Mouse (Mus musculus): ENCODE measurements around the gene Fignl2. TPM values are rescaled to one million over a fixed set of nuclear protein-coding genes. Genes with fewer than 3 reads are reported as not detected.
A peak's percentile ranks its signal among the peaks of the same experiment; 100 is the strongest.

Gene Fignl2
- polyA plus RNA-seq, 1 experiment from 2014 or later = 0.12 TPM

- Histone ChIP-seq H3K9ac (ENCODE audit: low read length) (peak overlapping the region; percentile 46; the same call in 1 of the 2 replicates), H3K27ac (ENCODE audit: low read length) (no peak overlapping the region), H3K27me3 (ENCODE audit: control insufficient read depth, insufficient read depth, low read length) (peaks cover 18% of the 10 kb centered on the region), H3K36me3 (ENCODE audit: control insufficient read depth, insufficient read depth) (no peaks in the 10 kb centered on the region), H3K4me3 (ENCODE audit: low read length) (peak overlapping the region; percentile 35), H3K4me1 (ENCODE audit: control insufficient read depth, insufficient read depth, low read length) (peaks cover 8% of the 10 kb centered on the region), H3K9me3 (replicated peaks; ENCODE audit: control insufficient read depth, low read length) (no peaks in the 10 kb centered on the region), H3K4me2 (ENCODE audit: low read depth, low read length) (peak overlapping the region; percentile 62)
- no peak for ATAC-seq (replicated peaks; ENCODE audit: extremely low read depth, insufficient read depth, low FRiP score)
- WGBS = 6% methylated on average over 27 of the region's 28 CpGs
Measured at GRCm38 (mm10) chr15:101097985-101098651, 19.8 kb upstream of the Fignl2 start.

- no peaks in the 10 kb centered on the region for H3K36me3 ChIP-seq (ENCODE audit: control insufficient read depth, insufficient read depth)
- peaks cover 8% of the 10 kb centered on the region for H3K4me1 ChIP-seq (ENCODE audit: control insufficient read depth, insufficient read depth, low read length)
- peaks cover 18% of the 10 kb centered on the region for H3K27me3 ChIP-seq (ENCODE audit: control insufficient read depth, insufficient read depth, low read length)
- no peak overlapping the region for H3K9ac ChIP-seq (ENCODE audit: low read length)
- no peak for ATAC-seq (replicated peaks; ENCODE audit: extremely low read depth, insufficient read depth, low FRiP score)
- 84% methylated on average over 3 of the region's 3 CpGs for WGBS
- no peak overlapping the region for H3K27ac ChIP-seq (ENCODE audit: low read length)
- no peak overlapping the region for H3K4me2 ChIP-seq (ENCODE audit: low read depth, low read length)
- no peaks in the 10 kb centered on the region for H3K9me3 ChIP-seq (replicated peaks; ENCODE audit: control insufficient read depth, low read length)
- H3K4me3 ChIP-seq (ENCODE audit: low read length) = no peak overlapping the region
Measured at GRCm38 (mm10) chr15:101095392-101095791, 17.0 kb upstream of the Fignl2 start.

- H3K36me3 ChIP-seq (ENCODE audit: control insufficient read depth, insufficient read depth) = no peaks in the 10 kb centered on the region
- peaks cover 18% of the 10 kb centered on the region for H3K27me3 ChIP-seq (ENCODE audit: control insufficient read depth, insufficient read depth, low read length)
- no peak overlapping the region for H3K4me3 ChIP-seq (ENCODE audit: low read length)
- H3K9me3 ChIP-seq (replicated peaks; ENCODE audit: control insufficient read depth, low read length) = no peaks in the 10 kb centered on the region
- WGBS = 72% methylated on average over 9 of the region's 9 CpGs
- no peak overlapping the region for H3K9ac ChIP-seq (ENCODE audit: low read length)
- ATAC-seq (replicated peaks; ENCODE audit: extremely low read depth, insufficient read depth, low FRiP score) = no peak
- H3K27ac ChIP-seq (ENCODE audit: low read length) = no peak overlapping the region
- peaks cover 8% of the 10 kb centered on the region for H3K4me1 ChIP-seq (ENCODE audit: control insufficient read depth, insufficient read depth, low read length)
- no peak overlapping the region for H3K4me2 ChIP-seq (ENCODE audit: low read depth, low read length)
Measured at GRCm38 (mm10) chr15:101094979-101095378, 16.6 kb upstream of the Fignl2 start.

- Histone ChIP-seq H3K27ac (ENCODE audit: low read length) (no peak overlapping the region), H3K4me1 (ENCODE audit: control insufficient read depth, insufficient read depth, low read length) (peaks cover 8% of the 10 kb centered on the region), H3K27me3 (ENCODE audit: control insufficient read depth, insufficient read depth, low read length) (peaks cover 13% of the 10 kb centered on the region), H3K9me3 (replicated peaks; ENCODE audit: control insufficient read depth, low read length) (no peaks in the 10 kb centered on the region), H3K9ac (ENCODE audit: low read length) (no peak overlapping the region), H3K4me2 (ENCODE audit: low read depth, low read length) (no peak overlapping the region), H3K4me3 (ENCODE audit: low read length) (no peak overlapping the region), H3K36me3 (ENCODE audit: control insufficient read depth, insufficient read depth) (no peaks in the 10 kb centered on the region)
- WGBS = 48% methylated on average over 6 of the region's 6 CpGs
- no peak for ATAC-seq (replicated peaks; ENCODE audit: extremely low read depth, insufficient read depth, low FRiP score)
Measured at GRCm38 (mm10) chr15:101093988-101094387, 15.6 kb upstream of the Fignl2 start.

- Histone ChIP-seq H3K4me2 (ENCODE audit: low read depth, low read length) (no peak overlapping the region), H3K4me1 (ENCODE audit: control insufficient read depth, insufficient read depth, low read length) (peaks cover 4% of the 10 kb centered on the region)
Measured at GRCm38 (mm10) chr15:101092829-101093648, 14.7 kb upstream of the Fignl2 start.

GRCm38 (mm10) chr15:101092121-101092828 lies 13.9 kb upstream of the Fignl2 start:
- Histone ChIP-seq H3K27me3 (ENCODE audit: control insufficient read depth, insufficient read depth, low read length) (peaks cover 2% of the 10 kb centered on the region), H3K9me3 (replicated peaks; ENCODE audit: control insufficient read depth, low read length) (no peaks in the 10 kb centered on the region), H3K9ac (ENCODE audit: low read length) (no peak overlapping the region), H3K4me1 (ENCODE audit: control insufficient read depth, insufficient read depth, low read length) (no peaks in the 10 kb centered on the region), H3K36me3 (ENCODE audit: control insufficient read depth, insufficient read depth) (no peaks in the 10 kb centered on the region), H3K4me3 (ENCODE audit: low read length) (no peak overlapping the region), H3K27ac (ENCODE audit: low read length) (no peak overlapping the region), H3K4me2 (ENCODE audit: low read depth, low read length) (no peak overlapping the region)
- whole genome bisulfite sequencing = 47% methylated on average over 14 of the region's 14 CpGs
- no peak for ATAC-seq (replicated peaks; ENCODE audit: extremely low read depth, insufficient read depth, low FRiP score)

More at GRCm38 (mm10) chr15:101092829-101093648, 14.7 kb upstream of the Fignl2 start:
- peaks cover 6% of the 10 kb centered on the region for H3K27me3 ChIP-seq (ENCODE audit: control insufficient read depth, insufficient read depth, low read length)
- H3K9ac ChIP-seq (ENCODE audit: low read length) = no peak overlapping the region
- ATAC-seq (replicated peaks; ENCODE audit: extremely low read depth, insufficient read depth, low FRiP score) = no peak
- 40% methylated on average over 25 of the region's 25 CpGs for WGBS
- no peak overlapping the region for H3K4me3 ChIP-seq (ENCODE audit: low read length)
- no peaks in the 10 kb centered on the region for H3K36me3 ChIP-seq (ENCODE audit: control insufficient read depth, insufficient read depth)
- H3K9me3 ChIP-seq (replicated peaks; ENCODE audit: control insufficient read depth, low read length) = no peaks in the 10 kb centered on the region
- H3K27ac ChIP-seq (ENCODE audit: low read length) = no peak overlapping the region

- no peak overlapping the region for H3K27ac ChIP-seq (ENCODE audit: low read length)
Measured at GRCm38 (mm10) chr15:101091551-101091950, 13.2 kb upstream of the Fignl2 start.

GRCm38 (mm10) chr15:101088291-101088690 lies 9.9 kb upstream of the Fignl2 start:
- no peak overlapping the region for H3K9ac ChIP-seq (ENCODE audit: low read length)
- H3K4me2 ChIP-seq (ENCODE audit: low read depth, low read length) = no peak overlapping the region
- no peak overlapping the region for H3K4me3 ChIP-seq (ENCODE audit: low read length)
- no peaks in the 10 kb centered on the region for H3K4me1 ChIP-seq (ENCODE audit: control insufficient read depth, insufficient read depth, low read length)
- H3K9me3 ChIP-seq (replicated peaks; ENCODE audit: control insufficient read depth, low read length) = no peaks in the 10 kb centered on the region
- no peaks in the 10 kb centered on the region; the same call in 1 of the 2 replicates for H3K27me3 ChIP-seq (ENCODE audit: control insufficient read depth, insufficient read depth, low read length)
- no peak overlapping the region for H3K27ac ChIP-seq (ENCODE audit: low read length)
- 69% methylated on average over 4 of the region's 4 CpGs for WGBS
- no peak for ATAC-seq (replicated peaks; ENCODE audit: extremely low read depth, insufficient read depth, low FRiP score)
- H3K36me3 ChIP-seq (ENCODE audit: control insufficient read depth, insufficient read depth) = no peaks in the 10 kb centered on the region

More at GRCm38 (mm10) chr15:101091551-101091950, 13.2 kb upstream of the Fignl2 start:
- Histone ChIP-seq H3K4me3 (ENCODE audit: low read length) (no peak overlapping the region), H3K36me3 (ENCODE audit: control insufficient read depth, insufficient read depth) (no peaks in the 10 kb centered on the region), H3K4me1 (ENCODE audit: control insufficient read depth, insufficient read depth, low read length) (no peaks in the 10 kb centered on the region), H3K27me3 (ENCODE audit: control insufficient read depth, insufficient read depth, low read length) (no peaks in the 10 kb centered on the region; the same call in 1 of the 2 replicates), H3K9ac (ENCODE audit: low read length) (no peak overlapping the region), H3K4me2 (ENCODE audit: low read depth, low read length) (no peak overlapping the region), H3K9me3 (replicated peaks; ENCODE audit: control insufficient read depth, low read length) (no peaks in the 10 kb centered on the region)
- WGBS = 89% methylated on average over 8 of the region's 8 CpGs
- ATAC-seq (replicated peaks; ENCODE audit: extremely low read depth, insufficient read depth, low FRiP score) = no peak

Data from heart, embryonic 16.5 days (tissue).